Mouse (Mus musculus) neural tube, embryonic 12.5 days (tissue): ENCODE data around the gene Cst9. TPM values are rescaled to one million over a fixed set of nuclear protein-coding genes. Genes with fewer than 3 reads are reported as not detected.

ENCODE experiments used
- ATAC-seq: fragments of 200-750 bp; cut with Nextera tagmentation; 2 replicates; pipeline ENCODE4 v1.8.0; 2017; ENCODE audit warnings: low read depth, mild to moderate bottlenecking, moderate TSS enrichment, moderate library complexity; ENCODE audit not compliant: low FRiP score
- H3K27ac ChIP-seq: fragments of 300-500 bp; sonication (generic); 2 replicates; pipeline ENCODE4 v1.5.1; 2016
- H3K27me3 ChIP-seq: fragments of 300-500 bp; sonication (generic); replicated peaks from 2 replicates; pipeline ENCODE4 v1.6.1; 2016; ENCODE audit warnings: mild to moderate bottlenecking
- H3K36me3 ChIP-seq: fragments of 300-500 bp; sonication (generic); 2 replicates; pipeline ENCODE4 v1.6.1; 2016; ENCODE audit warnings: mild to moderate bottlenecking
- H3K4me1 ChIP-seq: fragments of 300-500 bp; sonication (generic); 2 replicates; pipeline ENCODE4 v1.6.1; 2016
- H3K4me2 ChIP-seq: fragments of 300-500 bp; sonication (generic); replicated peaks from 2 replicates; pipeline ENCODE4 v1.6.1; 2016; ENCODE audit warnings: mild to moderate bottlenecking
- H3K4me3 ChIP-seq: fragments of 300-500 bp; sonication (generic); 2 replicates; pipeline ENCODE4 v1.5.1; 2016
- H3K9ac ChIP-seq: fragments of 300-500 bp; sonication (generic); 2 replicates; pipeline ENCODE4 v1.6.1; 2016; ENCODE audit warnings: mild to moderate bottlenecking
- H3K9me3 ChIP-seq: fragments of 300-500 bp; sonication (generic); 2 replicates; pipeline ENCODE4 v1.6.1; 2016; ENCODE audit warnings: mild to moderate bottlenecking
- WGBS: fragments of 180-500 bp; shearing (Covaris S2); methylation state at CpG from one replicate; pipeline ENCODE4 v1.1.7; 2016; 5-methylcytosine and 5-hydroxymethylcytosine counted together
- polyA plus RNA-seq: library from polyadenylated mRNA; unstranded; fragments of >200 nt; fragmentation: Nextera tagmentation; extraction: Ambion mirVana; gene quantifications from 2 replicates; pipeline ENCODE4 v1.2.1, GENCODE M21; 2016

Cst9 gene
- polyA plus RNA-seq, 1 experiment from 2014 or later = not detected

- no peak overlapping the region for H3K4me2 ChIP-seq
- no peak for ATAC-seq
- H3K27ac ChIP-seq = no peak overlapping the region
- H3K4me3 ChIP-seq = no peak overlapping the region
- WGBS = 89% methylated on average over 4 of the region's 4 CpGs
- H3K27me3 ChIP-seq = no peaks in the 10 kb centered on the region
- no peaks in the 10 kb centered on the region for H3K4me1 ChIP-seq
- H3K9me3 ChIP-seq = no peaks in the 10 kb centered on the region
- no peaks in the 10 kb centered on the region for H3K36me3 ChIP-seq
- no peak overlapping the region for H3K9ac ChIP-seq
Measured at GRCm38 (mm10) chr2:148860993-148861392, 26.0 kb downstream of the Cst9 start.

DNA sequence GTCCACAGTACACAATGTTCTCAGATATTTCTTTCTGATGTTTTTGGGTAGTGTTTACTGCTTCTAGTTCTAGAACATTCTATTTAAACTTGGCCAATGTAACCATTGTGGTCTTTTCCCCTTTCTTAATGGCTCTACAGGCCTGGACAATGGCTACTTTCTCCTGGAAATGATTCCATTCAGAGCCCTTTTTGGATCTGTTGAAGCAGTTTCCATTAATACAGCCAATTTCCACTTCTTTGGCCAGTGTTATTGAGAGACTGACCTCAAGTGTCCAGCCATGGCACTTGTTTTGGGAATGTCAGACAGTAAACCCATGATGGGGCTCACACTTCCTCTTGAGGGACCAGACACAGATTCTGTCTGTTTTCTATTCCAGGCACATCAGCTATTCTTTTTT, 26.7 kb downstream of the Cst9 start:
- Histone ChIP-seq H3K9me3 (no peaks in the 10 kb centered on the region), H3K27ac (no peak overlapping the region), H3K4me1 (no peaks in the 10 kb centered on the region), H3K4me3 (no peak overlapping the region), H3K36me3 (no peaks in the 10 kb centered on the region), H3K27me3 (no peaks in the 10 kb centered on the region), H3K9ac (no peak overlapping the region), H3K4me2 (no peak overlapping the region)
- no peak for ATAC-seq

DNA sequence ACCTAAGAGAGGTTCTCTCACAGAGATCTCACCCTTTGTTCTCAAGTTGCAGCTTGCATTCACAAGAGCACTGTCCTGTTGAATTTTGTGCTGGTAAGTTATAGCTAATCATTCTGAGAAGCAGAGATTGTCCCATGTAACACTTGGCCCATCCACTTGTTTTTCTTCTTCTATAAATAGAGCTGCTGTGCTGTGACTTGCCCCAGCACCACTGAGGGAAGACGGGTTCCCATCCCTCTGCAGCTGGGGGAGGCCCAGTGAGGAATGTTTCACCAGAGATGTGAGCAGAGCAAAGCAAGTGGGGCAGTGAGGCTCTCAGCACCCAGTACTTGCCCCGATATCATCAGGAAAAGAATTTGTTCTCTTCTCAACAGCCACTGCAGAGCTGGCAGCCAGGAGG, 30.0 kb downstream of the Cst9 start, which contains the start of gene 9230104L09Rik:
Gene 9230104L09Rik, minus strand, starts transcription at position 73 of the 400 bp plus-strand sequence.
- H3K36me3 ChIP-seq = no peaks in the 10 kb centered on the region

DNA sequence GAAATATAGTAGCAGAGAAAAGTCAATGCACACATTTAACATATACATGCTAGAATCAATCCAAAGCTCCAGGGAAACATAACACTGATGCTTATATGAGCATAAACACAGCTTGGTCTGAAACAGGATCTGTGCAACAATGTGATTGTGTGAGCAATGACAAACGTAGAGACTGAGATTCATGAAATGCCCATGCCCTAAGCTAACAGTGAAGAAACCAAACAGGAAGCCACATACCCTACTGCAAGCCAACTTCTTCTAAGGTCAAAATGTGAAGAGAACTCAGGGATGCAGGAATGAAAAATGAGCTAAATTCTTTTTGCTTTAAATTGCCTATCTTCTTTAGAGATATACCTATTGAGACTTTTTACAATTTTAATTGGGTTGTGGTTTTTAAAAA, 34.0 kb downstream of the Cst9 start:
- no peak overlapping the region for H3K27ac ChIP-seq
- H3K4me2 ChIP-seq = no peak overlapping the region
- no peak overlapping the region for H3K4me3 ChIP-seq
- H3K9ac ChIP-seq = no peak overlapping the region
- peaks cover 22% of the 10 kb centered on the region for H3K36me3 ChIP-seq
- H3K4me1 ChIP-seq = peaks cover 17% of the 10 kb centered on the region
- 81% methylated on average over 1 of the region's 1 CpGs for WGBS
- no peaks in the 10 kb centered on the region for H3K27me3 ChIP-seq
- no peaks in the 10 kb centered on the region for H3K9me3 ChIP-seq
- no peak for ATAC-seq

More for the DNA sequence above, 30.0 kb downstream of the Cst9 start, which contains the start of gene 9230104L09Rik:
- whole genome bisulfite sequencing = 73% methylated on average over 2 of the region's 2 CpGs
- H3K9ac ChIP-seq = no peak within 1 kb of the TSS
- no peaks in the 10 kb centered on the region for H3K4me1 ChIP-seq
- no peak for ATAC-seq
- no peak within 1 kb of the TSS for H3K4me3 ChIP-seq
- no peaks in the 10 kb centered on the region for H3K27me3 ChIP-seq
- H3K9me3 ChIP-seq = no peaks in the 10 kb centered on the region
- H3K27ac ChIP-seq = no peak within 1 kb of the TSS
- H3K4me2 ChIP-seq = no peak within 1 kb of the TSS

GRCm38 (mm10) chr2:148870526-148870925, 35.6 kb downstream of the Cst9 start:
- H3K4me3 ChIP-seq = no peak overlapping the region
- no peak overlapping the region for H3K27ac ChIP-seq
- H3K36me3 ChIP-seq = peaks cover 22% of the 10 kb centered on the region
- no peak overlapping the region for H3K4me2 ChIP-seq
- H3K9me3 ChIP-seq = no peaks in the 10 kb centered on the region
- WGBS = 92% methylated on average over 3 of the region's 3 CpGs
- H3K4me1 ChIP-seq = peaks cover 24% of the 10 kb centered on the region
- ATAC-seq = no peak
- H3K27me3 ChIP-seq = no peaks in the 10 kb centered on the region
- no peak overlapping the region for H3K9ac ChIP-seq

DNA sequence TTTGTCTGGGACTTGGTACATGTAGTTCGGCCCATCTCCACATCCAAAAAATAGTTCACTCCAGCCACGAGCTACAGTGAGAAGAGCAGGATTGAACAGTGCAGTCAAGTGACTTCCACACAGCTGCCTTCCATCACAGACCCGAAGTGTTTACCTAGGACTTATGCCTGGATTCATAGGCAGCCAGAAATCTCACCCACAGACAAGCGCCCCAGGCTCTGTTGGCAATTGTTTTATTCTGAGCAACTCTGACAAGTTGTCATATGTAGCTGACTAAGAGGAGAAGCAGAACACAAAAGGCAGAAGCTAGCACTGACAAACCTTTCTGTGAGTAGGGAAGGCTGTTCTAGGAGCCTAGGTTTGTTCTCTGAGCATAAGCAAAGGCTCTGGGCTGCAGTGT, 37.9 kb downstream of the Cst9 start:
- H3K27me3 ChIP-seq = no peaks in the 10 kb centered on the region
- WGBS = 89% methylated on average over 4 of the region's 4 CpGs
- H3K4me2 ChIP-seq = peak overlapping the region; percentile 87
- no peak overlapping the region for H3K27ac ChIP-seq
- peaks cover 27% of the 10 kb centered on the region for H3K4me1 ChIP-seq
- H3K9me3 ChIP-seq = no peaks in the 10 kb centered on the region
- no peak for ATAC-seq
- H3K4me3 ChIP-seq = no peak overlapping the region
- peaks cover 22% of the 10 kb centered on the region for H3K36me3 ChIP-seq
- no peak overlapping the region for H3K9ac ChIP-seq

GRCm38 (mm10) chr2:148874224-148874616, 39.3 kb downstream of the Cst9 start:
- peak; percentile 0; the same call in 1 of the 2 replicates for ATAC-seq
- Histone ChIP-seq H3K27me3 (no peaks in the 10 kb centered on the region), H3K9me3 (no peaks in the 10 kb centered on the region), H3K36me3 (peaks cover 22% of the 10 kb centered on the region), H3K4me3 (peak overlapping the region; percentile 86), H3K27ac (no peak overlapping the region), H3K9ac (peak overlapping the region; percentile 82), H3K4me2 (peak overlapping the region; percentile 87), H3K4me1 (peaks cover 27% of the 10 kb centered on the region)
- 68% methylated on average over 3 of the region's 3 CpGs for WGBS

DNA sequence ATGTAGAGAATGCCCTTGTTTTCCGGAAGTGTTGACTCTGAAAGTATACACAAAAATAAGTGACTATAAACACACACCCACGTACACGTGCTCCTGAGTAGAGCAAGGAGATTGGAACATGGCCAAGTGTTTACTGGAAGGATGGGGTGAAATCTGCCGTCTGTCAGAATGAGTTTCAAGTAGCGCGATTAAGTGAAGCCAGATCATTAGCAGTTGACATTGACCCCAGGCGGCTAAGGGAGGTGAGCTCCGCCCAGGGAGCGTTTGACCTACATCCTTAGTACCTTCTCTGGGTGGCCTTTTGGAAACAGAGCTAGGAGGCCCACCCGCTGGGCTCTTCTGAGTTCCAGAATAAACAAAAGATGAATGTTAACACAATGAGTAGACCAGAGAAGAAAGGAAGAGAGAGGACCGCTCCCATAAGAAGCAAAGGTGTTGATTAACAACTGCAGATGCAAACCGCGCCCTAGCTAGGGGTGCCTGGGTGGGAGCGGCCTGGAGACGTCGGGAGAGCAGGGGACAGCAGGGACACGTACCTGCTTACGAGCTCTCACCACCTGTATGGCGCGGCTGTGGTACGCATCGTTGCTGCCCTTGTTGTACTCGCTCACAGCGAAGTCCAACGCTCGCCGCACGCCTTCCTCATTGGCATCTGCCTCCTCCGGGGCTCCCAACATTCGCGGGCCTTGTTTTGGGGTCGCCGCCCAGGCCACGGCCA, 39.8 kb downstream of the Cst9 start:
- Histone ChIP-seq H3K9ac (peak overlapping the region; percentile 82), H3K36me3 (peaks cover 22% of the 10 kb centered on the region), H3K27ac (peak overlapping the region; percentile 46; the same call in 1 of the 2 replicates), H3K4me3 (peak overlapping the region; percentile 86), H3K9me3 (no peaks in the 10 kb centered on the region), H3K27me3 (no peaks in the 10 kb centered on the region), H3K4me1 (peaks cover 27% of the 10 kb centered on the region), H3K4me2 (peak overlapping the region; percentile 87)
- 2% methylated on average over 34 of the region's 34 CpGs for WGBS
- peak; percentile 81 for ATAC-seq

DNA sequence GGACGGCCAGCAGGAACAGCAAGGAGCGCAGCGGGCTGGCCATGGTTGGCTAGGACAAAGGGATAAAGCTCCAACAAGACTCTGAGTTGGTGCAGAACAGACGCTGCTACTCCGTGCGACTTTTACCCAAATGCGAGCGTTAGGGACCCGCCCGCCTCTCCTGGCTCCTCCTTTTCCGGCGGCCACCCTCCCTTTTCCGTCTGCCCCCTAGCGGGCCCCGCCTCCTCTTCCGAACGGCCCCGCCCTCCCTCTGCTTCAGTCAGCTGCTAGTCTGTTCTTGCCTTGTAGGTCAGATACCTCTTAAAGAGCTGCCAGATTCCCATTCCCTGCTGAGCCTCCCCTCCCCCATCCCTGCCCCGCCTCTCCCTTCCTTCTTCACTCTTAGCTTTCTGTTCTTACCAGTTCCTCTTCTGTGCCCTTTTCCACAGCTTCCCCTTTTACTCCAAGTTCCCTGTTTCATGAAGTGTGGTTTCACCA, 40.4 kb downstream of the Cst9 start, which contains the start of gene Cst3:
Gene Cst3, minus strand, starts transcription at position 358 of the 477 bp plus-strand sequence.
- H3K27ac ChIP-seq = peak within 1 kb of the TSS; percentile 46; the same call in 1 of the 2 replicates
- H3K4me3 ChIP-seq = peak within 1 kb of the TSS; percentile 86
- H3K36me3 ChIP-seq = peaks cover 21% of the 10 kb centered on the region
- peaks cover 27% of the 10 kb centered on the region for H3K4me1 ChIP-seq
- WGBS = under 1% methylated on average over 19 of the region's 19 CpGs
- no peaks in the 10 kb centered on the region for H3K9me3 ChIP-seq
- peak within 1 kb of the TSS; percentile 87 for H3K4me2 ChIP-seq
- H3K27me3 ChIP-seq = no peaks in the 10 kb centered on the region
- peak; percentile 96 for ATAC-seq
- H3K9ac ChIP-seq = peak within 1 kb of the TSS; percentile 82

DNA sequence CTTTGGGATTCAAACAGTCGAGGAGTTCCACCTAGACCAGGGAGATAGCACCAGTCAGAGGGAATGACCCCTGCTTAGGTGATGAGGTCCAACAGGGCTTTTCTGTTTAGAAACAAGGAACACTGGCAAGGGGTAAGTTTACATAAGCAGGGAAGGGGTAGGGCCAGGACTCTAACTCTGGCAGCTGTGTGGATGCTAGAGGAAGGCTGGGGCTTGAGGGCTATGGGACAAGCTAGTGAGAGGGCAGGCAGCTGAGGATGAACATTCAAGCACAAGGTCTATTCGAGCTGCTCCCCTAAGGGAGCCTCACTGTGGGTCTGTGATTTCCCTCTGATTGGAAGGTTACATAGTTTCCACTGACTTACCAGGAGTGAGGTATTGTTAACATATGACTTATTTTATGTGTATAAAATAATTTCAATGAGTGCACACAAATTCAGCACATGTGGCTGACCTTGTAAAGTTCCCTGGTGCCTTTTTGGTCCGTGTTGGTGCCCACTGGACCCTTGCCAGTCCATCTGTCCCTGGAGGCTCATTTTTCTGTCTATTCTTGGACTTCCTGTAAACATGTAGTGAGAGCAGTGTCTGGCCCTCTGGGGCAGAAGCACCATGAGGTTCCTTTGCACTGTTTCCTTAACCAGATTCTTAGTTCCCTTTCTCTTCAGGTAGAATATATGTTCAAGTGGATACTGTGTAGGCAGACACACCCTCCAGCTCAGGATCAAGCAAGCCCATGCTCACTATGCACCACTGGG, 42.2 kb downstream of the Cst9 start:
- no peak overlapping the region for H3K4me3 ChIP-seq

GRCm38 (mm10) chr2:148878641-148879130, 43.7 kb downstream of the Cst9 start:
- Histone ChIP-seq H3K27ac (no peak overlapping the region), H3K9me3 (no peaks in the 10 kb centered on the region), H3K9ac (no peak overlapping the region), H3K4me1 (peaks cover 13% of the 10 kb centered on the region), H3K36me3 (no peaks in the 10 kb centered on the region), H3K27me3 (no peaks in the 10 kb centered on the region), H3K4me2 (no peak overlapping the region), H3K4me3 (no peak overlapping the region)
- no peak for ATAC-seq
- WGBS = 17% methylated on average over 2 of the region's 2 CpGs

More for the DNA sequence above, 42.2 kb downstream of the Cst9 start:
- Histone ChIP-seq H3K4me2 (no peak overlapping the region), H3K36me3 (peaks cover 2% of the 10 kb centered on the region; the same call in 1 of the 2 replicates), H3K4me1 (peaks cover 27% of the 10 kb centered on the region), H3K27me3 (no peaks in the 10 kb centered on the region), H3K9me3 (no peaks in the 10 kb centered on the region), H3K9ac (no peak overlapping the region), H3K27ac (no peak overlapping the region)
- no peak for ATAC-seq
- WGBS = 57% methylated on average over 3 of the region's 3 CpGs

GRCm38 (mm10) chr2:148879199-148879598, 44.3 kb downstream of the Cst9 start:
- no peak overlapping the region for H3K4me2 ChIP-seq
- peaks cover 8% of the 10 kb centered on the region for H3K4me1 ChIP-seq
- no peak for ATAC-seq
- H3K27me3 ChIP-seq = no peaks in the 10 kb centered on the region
- no peak overlapping the region for H3K4me3 ChIP-seq
- no peaks in the 10 kb centered on the region for H3K9me3 ChIP-seq
- WGBS = 53% methylated on average over 1 of the region's 1 CpGs
- H3K9ac ChIP-seq = no peak overlapping the region
- H3K27ac ChIP-seq = no peak overlapping the region
- no peaks in the 10 kb centered on the region for H3K36me3 ChIP-seq
